Comparison of ENCODE assay signal across 7 mouse cellular contexts in the genomic region with DNA sequence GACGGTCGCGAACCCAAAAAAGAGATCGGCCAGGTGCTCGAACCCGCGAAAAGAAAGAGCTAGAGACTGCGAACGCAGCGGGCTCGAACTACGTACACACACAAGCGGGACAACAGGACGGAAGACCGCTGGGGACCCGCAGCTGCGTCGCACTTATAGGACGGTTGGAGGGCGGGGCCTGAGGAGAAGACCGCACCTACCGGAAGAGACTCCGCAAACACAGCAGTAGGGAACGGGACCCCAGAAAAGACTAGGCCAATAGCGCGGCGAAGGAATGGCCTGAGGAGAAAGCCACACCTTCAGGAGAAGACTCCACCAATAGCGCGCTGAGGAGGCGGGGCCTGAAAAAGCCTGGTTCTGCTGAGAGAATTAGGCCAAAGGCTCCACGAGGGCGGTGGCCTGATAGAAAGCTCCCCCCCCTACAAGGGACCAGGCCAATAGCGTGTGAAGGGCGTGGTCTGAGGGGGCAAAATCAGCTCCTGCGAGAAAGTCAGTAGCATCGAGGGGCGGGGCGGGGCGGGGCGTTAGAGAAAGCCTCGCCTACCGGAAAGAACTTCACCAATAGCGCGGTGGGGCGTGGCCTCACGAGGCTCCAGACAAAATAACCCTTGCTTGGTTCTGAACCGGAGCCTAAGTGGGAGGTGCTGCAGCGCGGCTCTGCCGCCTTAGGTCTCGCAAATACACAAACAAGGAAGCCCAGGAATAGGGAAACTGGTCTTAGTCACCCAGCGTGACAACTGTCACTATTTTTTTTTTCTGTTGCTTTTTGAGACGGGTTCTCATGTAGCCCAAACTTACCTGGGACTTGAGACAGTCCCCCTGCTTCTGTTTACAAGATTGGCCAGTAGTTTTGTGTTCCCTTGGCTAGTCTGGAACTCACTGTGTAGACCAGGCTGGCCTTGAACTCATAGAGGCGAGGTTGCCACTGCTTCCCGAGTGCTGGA. TPM values are rescaled to one million over a fixed set of nuclear protein-coding genes. Genes with fewer than 3 reads are reported as not detected.
A peak's percentile ranks its signal among the peaks of the same experiment; 100 is the strongest.
DNase-seq lines count a peak whose midpoint lies in the region; ATAC-seq lines count a peak whose summit lies in the region.

A gene (minus strand): TSS at position 313 of the 944 bp plus-strand sequence.

- H3K4me2 ChIP-seq in embryonic facial prominence, embryonic 12.5 days (replicated peaks), result peak within 1 kb of the TSS; percentile 73
- peak within 1 kb of the TSS; percentile 88 for H3K4me2 ChIP-seq in limb, embryonic 11.5 days (ENCODE audit: low read depth, severe bottlenecking)
- H3K4me2 ChIP-seq in midbrain, embryonic 14.5 days (ENCODE audit: low read length), result peak within 1 kb of the TSS; percentile 75

- H3K27ac ChIP-seq in embryonic facial prominence, embryonic 12.5 days, result peak within 1 kb of the TSS; percentile 86
- peak within 1 kb of the TSS; percentile 68 for H3K27ac ChIP-seq in limb, embryonic 11.5 days (replicated peaks; ENCODE audit: low read depth, low read length)
- H3K27ac ChIP-seq in midbrain, embryonic 14.5 days (replicated peaks; ENCODE audit: low read depth, low read length), result peak within 1 kb of the TSS; percentile 84

- ATAC-seq in embryonic facial prominence, embryonic 12.5 days (ENCODE audit: insufficient number of reproducible peaks, insufficient read depth, low FRiP score, low TSS enrichment), result peak; percentile 95
- ATAC-seq in limb, embryonic 11.5 days (ENCODE audit: insufficient number of reproducible peaks, low FRiP score, low TSS enrichment, low read depth), result peak; percentile 93
- peak; percentile 95 for ATAC-seq in midbrain, embryonic 14.5 days (ENCODE audit: low FRiP score, low TSS enrichment)

- DNase-seq in adrenal gland, postnatal 25 days, result peak; percentile 97
- peak; percentile 100 for DNase-seq in heart, adult 11 months
- peak; percentile 99 for DNase-seq in kidney, adult 18-20 months
- peak; percentile 99 for DNase-seq in limb, embryonic 11.5 days (ENCODE audit: low spot score)
- DNase-seq in midbrain, embryonic 14.5 days, result peak; percentile 99
- peak; percentile 89 to 97 for DNase-seq in spleen, adult 18-20 months

- H3K9ac ChIP-seq in embryonic facial prominence, embryonic 12.5 days, result peak within 1 kb of the TSS; percentile 74
- H3K9ac ChIP-seq in limb, embryonic 11.5 days (ENCODE audit: low read length), result peak within 1 kb of the TSS; percentile 75
- peak within 1 kb of the TSS; percentile 67 for H3K9ac ChIP-seq in midbrain, embryonic 14.5 days (replicated peaks; ENCODE audit: low read length)

- peak within 1 kb of the TSS; percentile 64 for H3K4me3 ChIP-seq in embryonic facial prominence, embryonic 12.5 days
- peak within 1 kb of the TSS; percentile 62 for H3K4me3 ChIP-seq in limb, embryonic 11.5 days (ENCODE audit: low read depth, low read length)
- peak within 1 kb of the TSS; percentile 65 for H3K4me3 ChIP-seq in midbrain, embryonic 14.5 days (replicated peaks; ENCODE audit: low read depth, low read length)

- no peaks in the 10 kb centered on the region for H3K27me3 ChIP-seq in embryonic facial prominence, embryonic 12.5 days
- no peaks in the 10 kb centered on the region for H3K27me3 ChIP-seq in limb, embryonic 11.5 days (ENCODE audit: control insufficient read depth, insufficient read depth, low read length)
- no peaks in the 10 kb centered on the region for H3K27me3 ChIP-seq in midbrain, embryonic 14.5 days (ENCODE audit: control insufficient read depth, insufficient read depth, low read length)

- WGBS in embryonic facial prominence, embryonic 12.5 days, result 2% methylated on average over 55 of the region's 55 CpGs
- 2% methylated on average over 55 of the region's 55 CpGs for WGBS in limb, embryonic 11.5 days
- WGBS in midbrain, embryonic 14.5 days, result 3% methylated on average over 55 of the region's 55 CpGs

- H3K4me1 ChIP-seq in embryonic facial prominence, embryonic 12.5 days, result peaks cover 4% of the 10 kb centered on the region; the same call in 1 of the 2 replicates
- H3K4me1 ChIP-seq in limb, embryonic 11.5 days (ENCODE audit: control insufficient read depth, insufficient read depth, low read length), result peaks cover 8% of the 10 kb centered on the region; the same call in 1 of the 2 replicates
- 0 out of 2 replicates have a peak, but pooled peaks cover 7% of the 10 kb centered on the region for H3K4me1 ChIP-seq in midbrain, embryonic 14.5 days (ENCODE audit: control insufficient read depth, insufficient read depth, low read length)

- H3K9me3 ChIP-seq in embryonic facial prominence, embryonic 12.5 days, result no peaks in the 10 kb centered on the region
- H3K9me3 ChIP-seq in limb, embryonic 11.5 days (ENCODE audit: control insufficient read depth, low read length), result no peaks in the 10 kb centered on the region
- no peaks in the 10 kb centered on the region for H3K9me3 ChIP-seq in midbrain, embryonic 14.5 days (ENCODE audit: control insufficient read depth, low read length)

- no peaks in the 10 kb centered on the region for H3K36me3 ChIP-seq in embryonic facial prominence, embryonic 12.5 days
- H3K36me3 ChIP-seq in limb, embryonic 11.5 days (ENCODE audit: control insufficient read depth, insufficient read depth, low read length), result peaks cover 2% of the 10 kb centered on the region; the same call in 1 of the 2 replicates
- H3K36me3 ChIP-seq in midbrain, embryonic 14.5 days (ENCODE audit: control insufficient read depth, insufficient read depth, low read length), result 0 out of 2 replicates have a peak, but pooled peaks cover 2% of the 10 kb centered on the region

RNA-seq across cellular contexts. Expression of the gene that starts here (rescaled TPM):
- total RNA-seq in adrenal gland, postnatal 25 days (2021), result 10.6 and 14.4 TPM in 2 replicates
- polyA plus RNA-seq in embryonic facial prominence, embryonic 12.5 days (2016; fragmentation: Nextera tagmentation; extraction: Ambion mirVana), result 6.9 and 7.5 TPM in 2 replicates
- polyA plus RNA-seq in limb, embryonic 11.5 days (2014; fragmentation: Nextera tagmentation; extraction: Ambion mirVana), result 4.9 and 5.1 TPM in 2 replicates
- polyA plus RNA-seq in midbrain, embryonic 14.5 days (2014; fragmentation: Nextera tagmentation; extraction: Ambion mirVana), result 7.1 and 7.5 TPM in 2 replicates

Comparison
In these comparisons a context has a peak if more than half of its experiments do, and no peak if none do; other contexts are left out.
1. Peak in every context shown above with its lines: DNase-seq, ATAC-seq, H3K4me3 ChIP-seq and H3K27ac ChIP-seq.